Mouse (Mus musculus) liver, embryonic 15.5 days (tissue): ENCODE measurements around the gene Cda. TPM values are rescaled to one million over a fixed set of nuclear protein-coding genes. Genes with fewer than 3 reads are reported as not detected.
"Not testable (repeated sequence)": the region's sequence is repeated elsewhere in the genome, so short reads cannot be mapped to it uniquely, and the experiment has no call there.

ENCODE experiments used
- ATAC-seq: fragments of 200-750 bp; cut with Nextera tagmentation; 2 replicates; pipeline ENCODE4 v1.8.0; 2017; ENCODE audit warnings: moderate number of reproducible peaks, mild to moderate bottlenecking, moderate library complexity; ENCODE audit not compliant: insufficient read depth
- H3K27ac ChIP-seq: fragments of 300-500 bp; sonication (generic); replicated peaks from 2 replicates; pipeline ENCODE4 v1.5.1; 2015; ENCODE audit warnings: mild to moderate bottlenecking, inconsistent platforms
- H3K27me3 ChIP-seq: fragments of 300-500 bp; sonication (generic); 2 replicates; pipeline ENCODE4 v1.6.1; 2015; ENCODE audit warnings: mild to moderate bottlenecking, inconsistent platforms
- H3K36me3 ChIP-seq: fragments of 300-500 bp; sonication (generic); replicated peaks from 2 replicates; pipeline ENCODE4 v1.6.1; 2015; ENCODE audit warnings: moderate library complexity, mild to moderate bottlenecking, inconsistent platforms
- H3K4me1 ChIP-seq: fragments of 300-500 bp; sonication (generic); replicated peaks from 2 replicates; pipeline ENCODE4 v1.6.1; 2015; ENCODE audit warnings: inconsistent platforms
- H3K4me2 ChIP-seq: fragments of 300-500 bp; sonication (generic); 2 replicates; pipeline ENCODE4 v1.6.1; 2015; ENCODE audit warnings: moderate library complexity, mild to moderate bottlenecking, inconsistent platforms
- H3K4me3 ChIP-seq: fragments of 300-500 bp; sonication (generic); replicated peaks from 2 replicates; pipeline ENCODE4 v1.5.1; 2015; ENCODE audit warnings: mild to moderate bottlenecking, inconsistent platforms
- H3K9ac ChIP-seq: fragments of 300-500 bp; sonication (generic); 2 replicates; pipeline ENCODE4 v1.6.1; 2015; ENCODE audit warnings: moderate library complexity, mild to moderate bottlenecking, inconsistent platforms
- H3K9me3 ChIP-seq: fragments of 300-500 bp; sonication (generic); replicated peaks from 2 replicates; pipeline ENCODE4 v1.6.1; 2016; ENCODE audit warnings: inconsistent platforms
- WGBS: fragments of 180-500 bp; shearing (Covaris S2); methylation state at CpG from one replicate; pipeline ENCODE4 v1.1.7; 2015; ENCODE audit warnings: mixed read lengths; ENCODE audit not compliant: insufficient replicate concordance; 5-methylcytosine and 5-hydroxymethylcytosine counted together
- polyA plus RNA-seq: library from polyadenylated mRNA; unstranded; fragments of >200 nt; fragmentation: Nextera tagmentation; extraction: Ambion mirVana; gene quantifications from 2 replicates; pipeline ENCODE4 v1.2.1, GENCODE M21; 2015

Gene Cda
- polyA plus RNA-seq, 1 experiment from 2014 or later = 5.7 TPM

DNA sequence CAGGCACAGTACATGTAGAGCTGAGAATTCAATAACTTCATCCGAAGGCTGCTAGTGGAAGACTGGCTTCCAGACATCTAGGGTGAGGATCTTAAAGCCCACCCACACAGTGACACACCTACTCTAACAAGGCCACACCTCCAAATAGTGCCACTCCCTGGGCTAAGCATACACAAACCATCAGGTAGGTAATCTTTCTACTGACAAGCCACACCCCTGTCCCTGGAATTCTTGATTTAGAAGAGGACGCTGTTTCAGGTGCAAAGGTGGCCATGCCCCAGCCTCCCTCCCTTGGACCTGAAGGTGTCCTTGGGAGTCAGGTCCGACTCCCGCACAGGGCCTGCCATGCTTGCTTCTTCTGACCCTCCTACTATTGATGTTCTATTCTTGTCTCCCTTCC, 34.7 kb downstream of the Cda start:
- no peak overlapping the region for H3K4me2 ChIP-seq
- no peaks in the 10 kb centered on the region for H3K36me3 ChIP-seq
- 72% methylated on average over 4 of the region's 4 CpGs for WGBS
- no peak overlapping the region for H3K4me3 ChIP-seq
- peaks cover 10% of the 10 kb centered on the region; the same call in 1 of the 2 replicates for H3K4me1 ChIP-seq
- no peak overlapping the region for H3K9ac ChIP-seq
- no peak overlapping the region for H3K27ac ChIP-seq
- H3K9me3 ChIP-seq = no peaks in the 10 kb centered on the region
- H3K27me3 ChIP-seq = peaks cover 22% of the 10 kb centered on the region
- ATAC-seq = no peak

DNA sequence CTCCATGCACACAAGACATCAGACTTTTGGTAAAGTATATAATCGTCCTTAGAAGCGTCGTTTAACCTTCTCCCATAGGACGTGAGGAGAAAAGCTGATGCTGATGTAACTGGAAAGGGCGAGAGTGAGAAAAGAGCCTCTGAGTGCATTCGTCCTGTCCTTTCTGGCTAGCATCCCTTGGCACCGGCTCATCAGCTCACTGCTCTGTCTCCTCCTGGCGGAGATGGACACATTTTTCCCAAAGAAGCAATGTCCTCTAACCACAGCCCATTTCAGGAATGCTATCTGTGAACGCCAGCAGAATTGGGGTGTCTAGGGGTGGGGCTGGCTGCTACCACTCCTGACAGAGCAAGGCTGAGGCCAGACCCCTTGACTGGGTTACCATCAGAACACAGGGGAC, 36.1 kb downstream of the Cda start:
- H3K27me3 ChIP-seq = peaks cover 22% of the 10 kb centered on the region
- H3K4me2 ChIP-seq = no peak overlapping the region
- no peak overlapping the region for H3K27ac ChIP-seq
- H3K36me3 ChIP-seq = no peaks in the 10 kb centered on the region
- H3K4me1 ChIP-seq = peaks cover 7% of the 10 kb centered on the region
- no peaks in the 10 kb centered on the region for H3K9me3 ChIP-seq
- no peak overlapping the region for H3K4me3 ChIP-seq
- WGBS = 63% methylated on average over 9 of the region's 9 CpGs
- ATAC-seq = no peak
- no peak overlapping the region for H3K9ac ChIP-seq

DNA sequence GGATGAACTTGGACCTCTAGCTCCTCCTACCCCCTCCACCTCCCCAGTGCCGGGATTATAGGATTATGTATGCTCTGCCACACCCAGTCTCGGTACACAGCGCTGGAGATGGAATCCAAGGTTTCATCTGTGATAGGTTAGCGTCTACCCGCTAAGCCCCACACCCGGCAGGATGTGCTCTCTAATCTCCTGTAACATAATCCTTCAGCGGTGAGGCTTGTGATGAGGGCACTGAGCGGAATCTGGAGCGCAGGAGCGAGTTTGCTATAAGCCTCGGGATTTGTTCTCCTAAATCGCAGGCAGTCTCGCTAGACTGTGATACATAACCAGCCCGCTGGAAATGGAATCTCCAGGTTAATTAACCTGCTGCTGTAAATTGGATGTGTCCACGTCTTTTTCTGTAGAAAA, 37.5 kb downstream of the Cda start:
- no peaks in the 10 kb centered on the region for H3K9me3 ChIP-seq
- WGBS = 24% methylated on average over 15 of the region's 15 CpGs
- no peak overlapping the region for H3K27ac ChIP-seq
- no peak for ATAC-seq
- no peak overlapping the region for H3K4me2 ChIP-seq
- peaks cover 20% of the 10 kb centered on the region for H3K4me1 ChIP-seq
- H3K36me3 ChIP-seq = no peaks in the 10 kb centered on the region
- H3K4me3 ChIP-seq = no peak overlapping the region
- H3K9ac ChIP-seq = no peak overlapping the region
- H3K27me3 ChIP-seq = peaks cover 22% of the 10 kb centered on the region

DNA sequence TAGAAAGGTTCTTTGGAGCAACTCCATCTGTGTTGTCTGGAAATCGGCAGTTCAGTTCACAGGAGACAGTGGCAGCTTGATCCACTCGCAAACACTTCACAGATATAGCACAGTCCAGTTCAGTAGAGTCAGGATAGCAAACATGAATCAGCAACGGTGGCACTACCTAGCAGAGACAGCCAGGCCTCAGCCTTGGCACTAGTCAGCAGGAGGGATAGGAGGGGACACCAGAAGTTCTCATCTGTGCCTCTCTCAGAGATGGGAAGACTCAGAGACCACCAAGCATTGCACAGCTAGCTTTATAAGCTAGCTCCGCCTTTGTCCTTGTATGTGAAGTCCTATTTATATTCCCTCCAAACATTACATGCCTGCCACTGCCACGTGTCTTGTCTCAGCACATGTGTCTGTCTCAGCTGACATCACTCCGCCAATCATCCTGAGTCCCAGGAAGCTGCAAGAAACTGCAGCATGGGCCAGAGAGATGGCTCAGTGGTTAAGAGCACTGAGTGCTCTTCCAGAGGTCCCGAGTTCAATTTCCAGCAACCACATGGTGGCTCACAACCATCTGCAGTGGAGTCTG, 39.8 kb downstream of the Cda start:
- no peak for ATAC-seq
- H3K27ac ChIP-seq = peak overlapping the region; percentile 69

DNA sequence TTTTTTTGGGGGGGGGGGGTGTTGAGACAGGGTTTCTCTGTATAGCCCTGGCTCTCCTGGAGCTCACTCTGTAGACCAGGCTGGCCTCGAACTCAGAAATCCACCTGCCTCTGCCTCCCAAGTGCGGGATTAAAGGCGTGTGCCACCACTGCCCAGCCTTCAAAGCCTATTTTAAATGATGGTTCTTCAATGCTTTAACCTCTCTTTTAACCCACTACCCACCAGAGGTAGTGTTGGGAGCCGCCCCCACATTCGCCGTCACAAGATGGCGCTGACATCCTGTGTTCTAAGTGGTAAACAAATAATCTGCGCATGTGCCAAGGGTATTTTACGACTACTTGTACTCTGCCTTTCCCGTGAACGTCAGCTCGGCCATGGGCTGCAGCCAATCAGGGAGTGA, 40.6 kb downstream of the Cda start:
- not testable (repeated sequence) for H3K36me3 ChIP-seq, ATAC-seq, H3K9ac ChIP-seq, H3K9me3 ChIP-seq
- 64% methylated on average over 8 of the region's 12 CpGs for WGBS
- H3K27ac ChIP-seq = peak overlapping the region; percentile 98
- peaks cover 35% of the 10 kb centered on the region for H3K4me1 ChIP-seq
- peak overlapping the region; percentile 91; the same call in 1 of the 2 replicates for H3K4me2 ChIP-seq
- peaks cover 22% of the 10 kb centered on the region for H3K27me3 ChIP-seq
- 0 out of 2 replicates have a peak overlapping the region, but pooled peaks have one; percentile 7 for H3K4me3 ChIP-seq

More for the DNA sequence above, 39.8 kb downstream of the Cda start:
- H3K4me3 ChIP-seq = peak overlapping the region; percentile 53
- WGBS = 52% methylated on average over 7 of the region's 7 CpGs
- peak overlapping the region; percentile 51 for H3K4me2 ChIP-seq
- peaks cover 35% of the 10 kb centered on the region for H3K4me1 ChIP-seq
- no peaks in the 10 kb centered on the region for H3K36me3 ChIP-seq
- peak overlapping the region; percentile 43; the same call in 1 of the 2 replicates for H3K9ac ChIP-seq
- H3K9me3 ChIP-seq = no peaks in the 10 kb centered on the region
- H3K27me3 ChIP-seq = peaks cover 22% of the 10 kb centered on the region

DNA sequence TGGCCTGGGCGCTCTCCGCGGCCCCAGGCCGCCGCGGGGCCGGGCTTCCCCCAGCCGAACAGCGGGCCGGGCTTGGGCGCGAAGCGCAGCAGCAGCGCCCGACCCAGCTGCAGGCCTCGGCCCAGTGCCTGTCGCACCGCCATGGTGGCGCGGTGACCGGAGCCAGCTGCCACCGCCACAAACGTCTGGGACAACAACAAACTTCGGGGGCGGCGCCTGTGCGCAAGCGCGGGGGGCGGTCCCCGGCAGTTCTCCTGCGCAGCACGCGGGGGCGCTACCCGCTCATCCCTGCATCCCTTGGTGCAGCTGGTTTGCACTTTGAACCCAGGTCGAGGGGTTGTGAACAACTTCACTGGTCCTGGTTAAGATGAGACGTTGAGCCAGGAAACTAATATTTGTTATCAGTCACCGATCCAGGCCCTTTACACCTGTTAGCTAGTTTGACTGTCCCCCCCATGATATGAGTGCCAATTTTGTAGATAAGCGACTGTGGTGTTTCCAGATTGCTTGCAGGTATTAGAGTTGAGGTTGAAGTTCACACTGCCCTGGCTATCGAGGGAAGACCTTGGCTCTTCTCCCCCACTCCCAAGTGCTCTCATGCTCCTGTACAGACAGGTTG, 41.6 kb downstream of the Cda start, which contains the start of gene Pink1:
Pink1 (minus strand) TSS at position 231 of the 619 bp plus-strand sequence.
- peaks cover 35% of the 10 kb centered on the region for H3K4me1 ChIP-seq
- H3K4me3 ChIP-seq = peak within 1 kb of the TSS; percentile 91
- H3K27ac ChIP-seq = peak within 1 kb of the TSS; percentile 98
- peak within 1 kb of the TSS; percentile 95 for H3K9ac ChIP-seq
- H3K9me3 ChIP-seq = no peaks in the 10 kb centered on the region
- ATAC-seq = peak; percentile 66
- peaks cover 14% of the 10 kb centered on the region for H3K27me3 ChIP-seq
- WGBS = 3% methylated on average over 41 of the region's 41 CpGs
- no peaks in the 10 kb centered on the region for H3K36me3 ChIP-seq
- peak within 1 kb of the TSS; percentile 91 for H3K4me2 ChIP-seq

DNA sequence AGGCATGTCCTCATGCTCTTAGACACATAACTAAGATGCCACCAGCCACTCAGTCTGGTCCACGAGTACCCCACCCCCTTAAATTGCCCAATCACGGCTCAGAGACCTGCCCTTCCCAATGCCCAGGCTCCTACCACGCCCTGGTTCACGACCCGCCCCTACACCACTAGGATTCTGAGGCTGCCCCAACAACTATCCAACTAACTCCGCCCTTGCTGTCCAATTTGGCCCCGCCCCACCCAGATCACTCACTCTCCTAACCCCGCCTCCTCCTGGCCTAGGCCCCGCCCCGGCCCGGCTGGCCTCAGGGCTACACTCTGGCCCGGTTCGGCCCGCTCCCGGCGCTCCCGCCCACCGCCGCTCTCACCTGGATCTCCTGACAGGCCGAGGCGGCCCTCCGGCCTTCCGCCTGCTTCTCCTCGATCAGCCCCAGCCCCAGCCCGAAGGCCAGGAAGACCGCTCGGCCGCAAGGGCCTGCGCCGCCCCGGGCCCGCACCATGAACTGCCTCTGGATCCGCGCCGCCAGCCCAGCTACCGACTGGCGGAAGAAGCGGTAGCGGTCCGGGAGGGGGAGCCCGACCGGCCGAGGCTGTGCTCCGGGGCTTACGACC, 42.2 kb downstream of the Cda start:
- under 1% methylated on average over 45 of the region's 45 CpGs for WGBS
- peak overlapping the region; percentile 98 for H3K27ac ChIP-seq
- H3K36me3 ChIP-seq = no peaks in the 10 kb centered on the region
- peak overlapping the region; percentile 91 for H3K4me3 ChIP-seq
- peaks cover 8% of the 10 kb centered on the region for H3K27me3 ChIP-seq
- H3K9ac ChIP-seq = peak overlapping the region; percentile 95
- H3K9me3 ChIP-seq = no peaks in the 10 kb centered on the region
- peak overlapping the region; percentile 91 for H3K4me2 ChIP-seq
- peaks cover 40% of the 10 kb centered on the region for H3K4me1 ChIP-seq
- peak; percentile 92 for ATAC-seq

DNA sequence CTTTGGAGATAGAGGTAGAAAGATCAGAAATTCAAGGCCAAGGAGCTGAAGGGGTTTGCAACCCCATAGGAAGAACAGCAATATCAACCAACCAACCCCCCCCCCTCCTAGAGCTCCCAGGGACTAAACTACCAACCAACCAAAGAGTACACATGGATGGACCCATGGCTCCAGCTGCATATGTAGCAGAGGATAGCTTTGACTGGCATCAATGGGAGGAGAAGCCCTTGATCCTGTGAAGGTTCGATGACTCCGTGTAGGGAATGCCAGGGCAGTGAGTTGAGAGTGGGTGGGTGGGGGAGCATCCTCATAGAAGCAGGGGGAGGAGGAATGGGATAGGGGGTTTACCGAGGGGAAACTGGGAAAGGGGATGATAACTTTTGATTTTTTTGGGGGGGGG, 43.3 kb downstream of the Cda start:
- Histone ChIP-seq H3K9me3 (no peaks in the 10 kb centered on the region), H3K27ac (no peak overlapping the region), H3K27me3 (no peaks in the 10 kb centered on the region), H3K4me3 (no peak overlapping the region), H3K9ac (no peak overlapping the region), H3K36me3 (0 out of 2 replicates have a peak, but pooled peaks cover 5% of the 10 kb centered on the region), H3K4me1 (peaks cover 41% of the 10 kb centered on the region), H3K4me2 (no peak overlapping the region)
- 68% methylated on average over 3 of the region's 3 CpGs for WGBS
- no peak for ATAC-seq

DNA sequence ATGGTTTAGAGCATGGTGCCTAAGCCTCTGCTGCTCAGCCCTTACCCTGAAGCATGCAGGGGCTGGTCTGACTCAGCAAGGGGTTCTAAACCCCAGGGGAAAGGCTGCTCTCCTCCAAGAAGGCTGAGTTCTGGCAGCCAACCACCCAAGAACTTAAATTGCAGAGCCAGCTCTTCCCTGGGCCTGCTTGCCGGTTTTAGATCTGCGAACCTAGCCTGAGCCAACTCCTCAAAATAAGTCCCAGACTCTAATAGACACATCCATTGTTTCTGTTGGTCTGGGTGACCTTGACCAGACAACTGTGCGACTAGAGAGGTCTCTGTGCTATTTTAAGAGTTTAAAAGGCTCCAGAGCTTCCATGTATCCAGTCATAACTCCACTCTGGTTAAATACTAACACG, 44.0 kb downstream of the Cda start:
- peaks cover 41% of the 10 kb centered on the region for H3K4me1 ChIP-seq
- H3K36me3 ChIP-seq = 0 out of 2 replicates have a peak, but pooled peaks cover 5% of the 10 kb centered on the region
- no peaks in the 10 kb centered on the region for H3K9me3 ChIP-seq
- no peak overlapping the region for H3K9ac ChIP-seq
- no peak overlapping the region for H3K27ac ChIP-seq
- no peak overlapping the region for H3K4me2 ChIP-seq
- no peaks in the 10 kb centered on the region for H3K27me3 ChIP-seq
- no peak for ATAC-seq
- 56% methylated on average over 4 of the region's 4 CpGs for WGBS
- no peak overlapping the region for H3K4me3 ChIP-seq

DNA sequence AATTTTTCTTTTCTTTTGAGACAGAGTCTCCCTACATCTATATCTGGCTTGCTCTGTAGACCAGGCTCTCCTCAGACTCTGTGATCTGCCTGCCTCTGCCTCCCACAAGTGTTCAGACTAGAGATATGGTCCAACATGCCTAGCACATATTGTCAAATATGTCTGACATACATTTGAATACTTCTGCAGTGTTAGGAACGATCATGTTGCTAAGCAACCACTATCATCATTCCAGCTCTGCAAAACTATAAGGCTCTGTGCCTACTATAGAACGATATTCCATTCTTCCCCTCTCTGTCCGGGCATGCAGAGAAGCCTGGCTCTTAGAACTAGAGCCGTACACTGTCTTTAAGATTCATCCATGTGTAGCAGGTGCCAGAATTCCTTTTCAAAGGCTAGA, 45.1 kb downstream of the Cda start:
- Histone ChIP-seq H3K9me3 (no peaks in the 10 kb centered on the region), H3K27ac (no peak overlapping the region), H3K4me3 (no peak overlapping the region), H3K27me3 (no peaks in the 10 kb centered on the region), H3K36me3 (peaks cover 7% of the 10 kb centered on the region; the same call in 1 of the 2 replicates), H3K4me1 (peaks cover 36% of the 10 kb centered on the region), H3K9ac (no peak overlapping the region), H3K4me2 (no peak overlapping the region)
- WGBS = 71% methylated on average over 4 of the region's 4 CpGs
- no peak for ATAC-seq

DNA sequence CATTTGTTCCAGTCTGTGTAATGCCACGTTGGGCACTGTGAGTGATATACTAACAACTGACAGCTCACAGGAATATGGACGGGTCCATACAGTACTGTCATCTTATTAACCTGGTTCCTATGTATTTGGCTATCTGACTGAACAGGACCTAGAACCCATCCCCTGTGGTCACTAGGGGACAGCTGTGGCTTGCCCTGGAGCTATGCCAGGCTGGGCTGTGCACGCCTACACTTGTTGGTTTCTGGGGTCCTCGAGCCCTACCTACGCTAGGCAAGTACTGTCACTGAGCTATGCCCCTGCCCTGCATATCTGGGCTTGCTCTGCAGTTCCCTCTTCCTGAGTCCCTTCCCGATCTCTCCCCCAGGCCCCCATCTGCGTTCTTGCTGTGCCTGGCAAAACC, 46.3 kb downstream of the Cda start:
- ATAC-seq = no peak
- Histone ChIP-seq H3K27me3 (no peaks in the 10 kb centered on the region), H3K9ac (no peak overlapping the region), H3K36me3 (peaks cover 18% of the 10 kb centered on the region), H3K4me1 (peaks cover 32% of the 10 kb centered on the region), H3K27ac (no peak overlapping the region), H3K9me3 (no peaks in the 10 kb centered on the region), H3K4me2 (no peak overlapping the region), H3K4me3 (no peak overlapping the region)
- 61% methylated on average over 7 of the region's 7 CpGs for WGBS
